Mouse (Mus musculus) liver, embryonic 15.5 days (tissue): Measurements from ENCODE around the gene Rexo4. TPM values are rescaled to one million over a fixed set of nuclear protein-coding genes. Genes with fewer than 3 reads are reported as not detected.

Experiments used
- ATAC-seq: fragments of 200-750 bp; cut with Nextera tagmentation; 2 replicates; pipeline ENCODE4 v1.8.0; 2017; ENCODE audit warnings: moderate number of reproducible peaks, mild to moderate bottlenecking, moderate library complexity; ENCODE audit not compliant: insufficient read depth
- H3K27ac ChIP-seq: fragments of 300-500 bp; sonication (generic); replicated peaks from 2 replicates; pipeline ENCODE4 v1.5.1; 2015; ENCODE audit warnings: mild to moderate bottlenecking, inconsistent platforms
- H3K27me3 ChIP-seq: fragments of 300-500 bp; sonication (generic); 2 replicates; pipeline ENCODE4 v1.6.1; 2015; ENCODE audit warnings: mild to moderate bottlenecking, inconsistent platforms
- H3K36me3 ChIP-seq: fragments of 300-500 bp; sonication (generic); replicated peaks from 2 replicates; pipeline ENCODE4 v1.6.1; 2015; ENCODE audit warnings: moderate library complexity, mild to moderate bottlenecking, inconsistent platforms
- H3K4me1 ChIP-seq: fragments of 300-500 bp; sonication (generic); replicated peaks from 2 replicates; pipeline ENCODE4 v1.6.1; 2015; ENCODE audit warnings: inconsistent platforms
- H3K4me2 ChIP-seq: fragments of 300-500 bp; sonication (generic); 2 replicates; pipeline ENCODE4 v1.6.1; 2015; ENCODE audit warnings: moderate library complexity, mild to moderate bottlenecking, inconsistent platforms
- H3K4me3 ChIP-seq: fragments of 300-500 bp; sonication (generic); replicated peaks from 2 replicates; pipeline ENCODE4 v1.5.1; 2015; ENCODE audit warnings: mild to moderate bottlenecking, inconsistent platforms
- H3K9ac ChIP-seq: fragments of 300-500 bp; sonication (generic); 2 replicates; pipeline ENCODE4 v1.6.1; 2015; ENCODE audit warnings: moderate library complexity, mild to moderate bottlenecking, inconsistent platforms
- H3K9me3 ChIP-seq: fragments of 300-500 bp; sonication (generic); replicated peaks from 2 replicates; pipeline ENCODE4 v1.6.1; 2016; ENCODE audit warnings: inconsistent platforms
- WGBS: fragments of 180-500 bp; shearing (Covaris S2); methylation state at CpG from one replicate; pipeline ENCODE4 v1.1.7; 2015; ENCODE audit warnings: mixed read lengths; ENCODE audit not compliant: insufficient replicate concordance; 5-methylcytosine and 5-hydroxymethylcytosine counted together
- polyA plus RNA-seq: library from polyadenylated mRNA; unstranded; fragments of >200 nt; fragmentation: Nextera tagmentation; extraction: Ambion mirVana; gene quantifications from 2 replicates; pipeline ENCODE4 v1.2.1, GENCODE M21; 2015

The Rexo4 gene
- polyA plus RNA-seq, 1 experiment from 2014 or later, result 19.9 TPM

DNA sequence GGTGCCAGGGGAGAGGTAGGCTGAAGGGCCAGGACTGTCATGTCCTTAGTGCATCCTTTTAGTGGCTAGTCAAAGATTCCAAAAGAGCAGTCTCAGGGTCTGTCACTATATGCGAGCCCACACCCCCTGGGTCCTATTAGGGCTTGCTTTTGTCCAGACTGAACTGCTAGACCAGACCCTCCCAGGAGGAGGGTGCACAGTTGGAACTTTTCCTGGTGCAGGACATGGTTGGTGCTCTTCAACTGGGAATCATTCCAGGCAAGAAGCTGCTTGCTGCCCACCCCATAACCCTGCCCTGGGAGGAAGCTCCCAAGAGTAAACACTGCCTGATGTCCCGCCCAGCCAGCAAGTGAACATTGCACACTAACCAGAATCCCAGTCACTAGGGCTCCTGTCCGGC is 8.9 kb upstream of the Rexo4 start, which contains the start of gene Adamts13:
Gene Adamts13 (plus strand): TSS at position 301 of the 400 bp plus-strand sequence.
- Histone ChIP-seq H3K4me3 (no peak within 1 kb of the TSS), H3K27ac (0 out of 2 replicates have a peak within 1 kb of the TSS, but pooled peaks have one; percentile 9)
- peak; percentile 34; the same call in 1 of the 2 replicates for ATAC-seq

DNA sequence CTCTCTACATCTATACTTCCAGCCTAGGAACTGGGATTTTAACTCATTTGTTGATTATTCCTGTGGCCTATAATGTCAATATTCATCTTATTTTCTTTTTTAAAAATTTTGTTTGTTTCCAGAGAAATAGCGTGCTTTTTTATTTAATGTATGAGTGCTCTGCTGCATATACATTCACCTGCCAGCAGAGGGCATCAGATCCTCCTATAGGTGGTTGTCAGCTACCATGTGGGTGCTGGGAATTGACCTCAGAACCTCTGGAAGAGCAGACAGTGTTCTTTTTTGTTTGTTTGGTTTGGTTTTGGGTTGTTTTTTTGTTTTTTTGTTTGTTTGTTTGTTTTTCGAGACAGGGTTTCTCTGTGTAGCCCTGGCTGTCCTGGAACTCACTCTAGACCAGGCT is 3.1 kb upstream of the Rexo4 start:
- H3K9me3 ChIP-seq, result no peaks in the 10 kb centered on the region
- peaks cover 1% of the 10 kb centered on the region for H3K36me3 ChIP-seq
- no peak overlapping the region for H3K4me2 ChIP-seq
- no peak overlapping the region for H3K4me3 ChIP-seq
- H3K4me1 ChIP-seq, result peaks cover 22% of the 10 kb centered on the region
- no peak overlapping the region for H3K27ac ChIP-seq
- 62% methylated on average over 2 of the region's 2 CpGs for WGBS
- H3K9ac ChIP-seq, result no peak overlapping the region
- ATAC-seq, result no peak
- no peaks in the 10 kb centered on the region for H3K27me3 ChIP-seq

More for the DNA sequence above, 8.9 kb upstream of the Rexo4 start, which contains the start of gene Adamts13:
- H3K9me3 ChIP-seq, result no peaks in the 10 kb centered on the region
- H3K4me2 ChIP-seq, result no peak within 1 kb of the TSS
- H3K27me3 ChIP-seq, result no peaks in the 10 kb centered on the region; the same call in 1 of the 2 replicates
- H3K9ac ChIP-seq, result no peak within 1 kb of the TSS
- H3K36me3 ChIP-seq, result no peaks in the 10 kb centered on the region
- H3K4me1 ChIP-seq, result no peaks in the 10 kb centered on the region; the same call in 1 of the 2 replicates
- 29% methylated on average over 3 of the region's 3 CpGs for WGBS

DNA sequence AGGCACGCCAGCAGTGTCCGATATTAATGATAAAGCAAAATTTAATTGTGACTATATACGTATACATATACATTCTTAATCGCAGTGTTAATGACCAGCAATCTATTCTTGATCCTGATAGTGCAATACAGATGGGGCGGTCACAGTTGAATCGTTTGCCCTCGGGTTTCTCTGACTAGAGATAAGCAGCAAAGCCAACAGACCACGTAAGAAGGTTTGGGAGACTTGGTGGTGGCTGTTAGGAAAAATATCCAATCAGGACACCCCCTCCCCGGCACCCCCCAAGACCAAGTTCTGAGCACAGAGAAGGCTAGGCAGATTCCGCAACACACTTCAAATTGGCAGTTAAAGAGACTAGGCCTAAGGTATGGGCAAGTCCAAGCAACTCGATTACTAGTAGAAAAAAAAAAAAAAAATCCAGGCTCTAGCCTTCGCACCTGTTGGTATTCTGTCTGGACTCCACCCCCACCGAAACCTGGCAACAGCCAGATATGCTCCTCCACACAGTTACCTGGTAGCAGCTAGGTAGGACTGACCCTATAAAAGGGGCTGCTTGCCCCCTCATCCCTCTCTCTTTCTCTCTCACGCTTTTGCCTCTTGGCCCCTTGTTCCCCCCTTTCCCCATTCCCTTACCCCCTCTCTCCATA is 661 bp upstream of the Rexo4 start:
- H3K36me3 ChIP-seq, result peaks cover 22% of the 10 kb centered on the region
- no peaks in the 10 kb centered on the region for H3K9me3 ChIP-seq
- 15% methylated on average over 14 of the region's 14 CpGs for WGBS
- no peaks in the 10 kb centered on the region for H3K27me3 ChIP-seq
- H3K4me2 ChIP-seq, result peak overlapping the region; percentile 82
- peak overlapping the region; percentile 96 for H3K27ac ChIP-seq
- peak overlapping the region; percentile 83 for H3K4me3 ChIP-seq
- ATAC-seq, result peak; percentile 19
- H3K9ac ChIP-seq, result peak overlapping the region; percentile 82
- peaks cover 31% of the 10 kb centered on the region for H3K4me1 ChIP-seq

- H3K4me2 ChIP-seq, result no peak overlapping the region
- H3K9ac ChIP-seq, result no peak overlapping the region
- H3K4me1 ChIP-seq, result peaks cover 35% of the 10 kb centered on the region
- no peak overlapping the region for H3K4me3 ChIP-seq
- ATAC-seq, result no peak
- H3K36me3 ChIP-seq, result peaks cover 59% of the 10 kb centered on the region
- no peaks in the 10 kb centered on the region for H3K9me3 ChIP-seq
- no peaks in the 10 kb centered on the region for H3K27me3 ChIP-seq
- WGBS, result 68% methylated on average over 4 of the region's 4 CpGs
- no peak overlapping the region for H3K27ac ChIP-seq
Measured at GRCm38 (mm10) chr2:26960756-26961155, 3.4 kb downstream of the Rexo4 start.

GRCm38 (mm10) chr2:26957488-26957859 is 6.7 kb downstream of the Rexo4 start:
- H3K27ac ChIP-seq, result peak overlapping the region; percentile 45
- 77% methylated on average over 2 of the region's 2 CpGs for WGBS
- peak; percentile 40 for ATAC-seq

GRCm38 (mm10) chr2:26956811-26957487 is 7.2 kb downstream of the Rexo4 start:
- Histone ChIP-seq H3K4me2 (no peak overlapping the region), H3K4me3 (no peak overlapping the region), H3K9ac (no peak overlapping the region), H3K27me3 (no peaks in the 10 kb centered on the region), H3K27ac (peak overlapping the region; percentile 45), H3K4me1 (peaks cover 10% of the 10 kb centered on the region), H3K9me3 (no peaks in the 10 kb centered on the region), H3K36me3 (peaks cover 92% of the 10 kb centered on the region)
- peak; percentile 72 for ATAC-seq
- 76% methylated on average over 12 of the region's 12 CpGs for WGBS

More at GRCm38 (mm10) chr2:26957488-26957859, 6.7 kb downstream of the Rexo4 start:
- peaks cover 91% of the 10 kb centered on the region for H3K36me3 ChIP-seq
- peaks cover 15% of the 10 kb centered on the region for H3K4me1 ChIP-seq
- no peaks in the 10 kb centered on the region for H3K27me3 ChIP-seq
- H3K9ac ChIP-seq, result no peak overlapping the region
- H3K4me2 ChIP-seq, result no peak overlapping the region
- no peak overlapping the region for H3K4me3 ChIP-seq
- H3K9me3 ChIP-seq, result no peaks in the 10 kb centered on the region

GRCm38 (mm10) chr2:26954735-26955395 is 9.3 kb downstream of the Rexo4 start:
- Histone ChIP-seq H3K9ac (no peak overlapping the region), H3K4me1 (peaks cover 4% of the 10 kb centered on the region; the same call in 1 of the 2 replicates), H3K27ac (no peak overlapping the region), H3K9me3 (no peaks in the 10 kb centered on the region), H3K4me3 (no peak overlapping the region), H3K27me3 (no peaks in the 10 kb centered on the region), H3K36me3 (peaks cover 85% of the 10 kb centered on the region), H3K4me2 (no peak overlapping the region)
- ATAC-seq, result no peak
- 76% methylated on average over 2 of the region's 2 CpGs for WGBS

DNA sequence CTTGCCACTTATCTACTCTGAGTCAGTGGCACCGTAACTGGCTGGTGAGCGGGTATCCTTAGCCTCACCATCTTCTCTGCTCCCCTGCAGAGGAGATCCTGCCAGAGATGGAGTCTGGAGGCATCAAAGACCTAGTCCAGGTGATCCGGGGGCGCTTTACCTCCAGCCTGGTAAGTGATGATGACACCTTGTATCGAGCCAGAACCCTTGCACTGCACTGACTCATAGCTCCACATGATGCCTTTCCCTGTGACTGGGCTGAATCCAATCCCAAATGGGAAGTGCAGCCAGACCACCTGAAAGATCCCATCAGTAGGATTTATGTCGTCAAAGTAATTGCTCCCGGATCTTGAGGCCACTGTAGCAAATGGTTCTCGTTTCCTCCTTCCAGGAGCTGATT is 11.3 kb downstream of the Rexo4 start:
- Histone ChIP-seq H3K9ac (no peak overlapping the region), H3K4me1 (peaks cover 2% of the 10 kb centered on the region; the same call in 1 of the 2 replicates), H3K27ac (no peak overlapping the region), H3K9me3 (no peaks in the 10 kb centered on the region), H3K4me3 (no peak overlapping the region), H3K4me2 (no peak overlapping the region), H3K27me3 (no peaks in the 10 kb centered on the region), H3K36me3 (peaks cover 73% of the 10 kb centered on the region)
- 81% methylated on average over 8 of the region's 8 CpGs for WGBS
- ATAC-seq, result no peak

DNA sequence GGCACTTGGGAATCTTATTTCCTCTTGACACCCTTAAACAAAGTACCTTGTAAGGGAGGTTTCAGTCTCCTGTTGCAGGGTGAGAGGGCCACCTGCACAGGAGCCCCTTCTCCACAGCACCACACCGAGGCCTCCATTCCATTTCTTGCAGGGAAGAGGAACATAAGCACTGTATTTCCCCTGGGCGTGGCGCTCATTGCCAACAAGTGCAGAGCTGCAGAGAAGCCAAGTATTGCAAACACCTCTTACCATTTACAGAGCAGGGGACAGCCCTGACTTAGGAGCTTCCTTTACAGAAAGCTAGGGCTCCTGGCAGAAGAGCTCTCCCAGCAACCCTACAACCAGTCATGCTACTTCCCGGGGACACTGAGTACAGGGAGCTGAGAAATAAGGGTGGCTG is 12.0 kb downstream of the Rexo4 start:
- H3K4me2 ChIP-seq, result no peak overlapping the region
- no peak for ATAC-seq
- WGBS, result 69% methylated on average over 4 of the region's 4 CpGs

DNA sequence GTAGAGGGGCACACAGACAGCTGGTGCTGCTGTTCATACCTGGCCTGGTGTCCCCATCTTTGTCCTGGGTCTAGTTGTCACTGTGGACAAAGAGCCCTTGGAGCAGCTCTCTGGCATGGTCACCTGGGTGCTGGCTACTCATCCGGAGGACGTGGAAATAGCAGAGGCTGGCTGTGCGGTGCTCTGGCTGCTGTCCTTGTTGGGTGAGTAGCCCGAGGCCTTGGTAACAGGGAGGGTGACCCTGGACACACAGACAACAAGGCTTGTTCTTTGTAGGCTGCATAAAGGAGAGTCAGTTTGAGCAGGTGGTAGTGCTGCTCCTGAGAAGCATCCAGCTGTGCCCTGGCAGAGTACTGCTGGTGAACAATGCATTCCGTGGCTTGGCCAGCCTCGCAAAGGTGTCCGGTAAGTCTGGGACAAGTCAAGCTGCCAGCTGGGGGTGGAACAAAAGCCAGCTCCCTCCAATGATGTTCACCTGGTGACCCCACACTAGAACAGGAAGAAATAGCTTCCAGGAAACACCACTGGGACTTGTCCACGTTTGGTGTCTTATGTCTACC is 12.8 kb downstream of the Rexo4 start:
- Histone ChIP-seq H3K36me3 (peaks cover 59% of the 10 kb centered on the region), H3K27ac (no peak overlapping the region), H3K4me2 (no peak overlapping the region), H3K9me3 (no peaks in the 10 kb centered on the region), H3K9ac (no peak overlapping the region), H3K27me3 (no peaks in the 10 kb centered on the region), H3K4me3 (no peak overlapping the region), H3K4me1 (no peaks in the 10 kb centered on the region; the same call in 1 of the 2 replicates)
- 83% methylated on average over 8 of the region's 8 CpGs for WGBS
- no peak for ATAC-seq

More for the DNA sequence above, 12.0 kb downstream of the Rexo4 start:
- no peaks in the 10 kb centered on the region for H3K9me3 ChIP-seq
- H3K4me3 ChIP-seq, result no peak overlapping the region
- H3K36me3 ChIP-seq, result peaks cover 67% of the 10 kb centered on the region
- H3K4me1 ChIP-seq, result no peaks in the 10 kb centered on the region; the same call in 1 of the 2 replicates
- no peak overlapping the region for H3K9ac ChIP-seq
- no peaks in the 10 kb centered on the region for H3K27me3 ChIP-seq
- no peak overlapping the region for H3K27ac ChIP-seq

DNA sequence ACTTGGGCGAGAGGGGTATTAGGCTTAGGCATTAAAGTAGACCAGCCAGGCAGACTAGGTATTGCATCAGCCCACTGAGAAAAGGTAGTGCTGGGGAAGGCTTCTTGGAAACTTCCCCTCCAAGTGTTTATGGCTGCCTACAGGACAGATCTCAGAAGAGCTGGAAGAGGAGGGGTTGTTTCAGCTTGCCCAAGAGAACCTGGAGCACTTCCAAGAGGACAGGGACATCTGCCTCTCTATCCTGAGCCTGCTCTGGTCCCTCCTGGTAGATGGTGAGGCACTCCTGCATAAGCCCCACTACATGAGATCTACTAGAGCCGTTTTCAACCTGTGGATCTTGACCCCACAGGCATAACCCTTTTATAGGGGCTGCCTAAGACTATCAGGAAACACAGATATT is 13.8 kb downstream of the Rexo4 start:
- Histone ChIP-seq H3K9me3 (no peaks in the 10 kb centered on the region), H3K4me1 (no peaks in the 10 kb centered on the region), H3K27ac (no peak overlapping the region), H3K36me3 (peaks cover 49% of the 10 kb centered on the region), H3K27me3 (no peaks in the 10 kb centered on the region), H3K4me3 (no peak overlapping the region), H3K9ac (no peak overlapping the region), H3K4me2 (no peak overlapping the region)
- no peak for ATAC-seq
- WGBS, result 59% methylated on average over 2 of the region's 2 CpGs
